8 mouse cellular contexts compared by ENCODE assay signal in the genomic region with DNA sequence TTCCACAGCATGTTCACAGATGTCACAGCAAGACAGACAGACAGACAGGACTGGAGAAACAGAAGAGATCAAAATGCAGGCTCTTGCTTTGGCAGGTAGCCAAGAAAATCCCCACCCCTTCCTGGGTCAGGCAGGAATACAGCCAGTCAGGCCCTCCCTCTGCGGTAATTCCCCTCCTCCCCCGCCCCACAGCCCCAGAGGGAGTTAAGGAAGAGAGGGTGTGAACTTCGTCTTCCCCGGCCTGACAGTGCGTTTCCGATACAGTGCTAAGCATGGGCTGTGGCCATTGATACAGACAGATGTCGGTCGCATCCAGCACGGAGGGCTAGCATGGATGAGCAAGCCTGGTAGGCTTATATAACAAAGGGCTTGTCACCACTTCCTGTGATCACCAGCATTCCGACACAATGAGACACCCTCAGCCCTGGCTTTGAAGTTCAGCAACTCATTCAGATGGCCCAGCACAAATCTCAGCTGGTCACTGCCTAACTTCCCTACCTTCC. TPM values are rescaled to one million over a fixed set of nuclear protein-coding genes. Genes with fewer than 3 reads are reported as not detected.
DNase-seq lines count a peak whose midpoint lies in the region; ATAC-seq and TF ChIP-seq lines count a peak whose summit lies in the region.

No protein-coding gene starts in this region.

- peak; percentile 56 for ATAC-seq in forebrain, embryonic 15.5 days (replicated peaks)
- ATAC-seq in hindbrain, postnatal 0 days: 0 out of 2 replicates have a peak, but pooled peaks have one; percentile 30
- peak; percentile 71 for ATAC-seq in liver, embryonic 13.5 days (ENCODE audit: low read depth)

- peak; percentile 55 for DNase-seq in CD4-positive, CD25-positive, alpha-beta regulatory T cell, adult 2 months (ENCODE audit: low read depth, low spot score)
- DNase-seq in ZHBTc4 (ENCODE audit: low read depth, low spot score): peak; percentile 95
- DNase-seq in hindbrain, postnatal 0 days (ENCODE audit: low spot score): peak; percentile 44
- no peak for DNase-seq in liver, embryonic 13.5 days
- peak; percentile 67 for DNase-seq in naive thymus-derived CD4-positive, alpha-beta T cell, adult 2 months (ENCODE audit: low read depth)
- DNase-seq in layer of hippocampus, adult 8-10 months (ENCODE audit: low spot score in 2 of 2): no peak
- DNase-seq in frontal cortex, adult 2 months (ENCODE audit: extremely low spot score in 1 of 2, low spot score in 1 of 2): no peak

- no peaks in the 10 kb centered on the region for H3K27me3 ChIP-seq in forebrain, embryonic 15.5 days
- H3K27me3 ChIP-seq in hindbrain, postnatal 0 days (ENCODE audit: insufficient read depth, low read length): no peaks in the 10 kb centered on the region
- no peaks in the 10 kb centered on the region for H3K27me3 ChIP-seq in liver, embryonic 13.5 days

- H3K4me3 ChIP-seq in forebrain, embryonic 15.5 days: no peak overlapping the region
- H3K4me3 ChIP-seq in hindbrain, postnatal 0 days (ENCODE audit: low read length): no peak overlapping the region
- H3K4me3 ChIP-seq in liver, embryonic 13.5 days (replicated peaks): peak overlapping the region; percentile 18; the same call in 1 of the 2 replicates

- no peaks in the 10 kb centered on the region for H3K9me3 ChIP-seq in forebrain, embryonic 15.5 days
- H3K9me3 ChIP-seq in hindbrain, postnatal 0 days (ENCODE audit: low read length): no peaks in the 10 kb centered on the region
- H3K9me3 ChIP-seq in liver, embryonic 13.5 days (replicated peaks): no peaks in the 10 kb centered on the region

- no peaks in the 10 kb centered on the region for H3K36me3 ChIP-seq in forebrain, embryonic 15.5 days
- H3K36me3 ChIP-seq in hindbrain, postnatal 0 days (ENCODE audit: insufficient read depth, low read length): no peaks in the 10 kb centered on the region
- H3K36me3 ChIP-seq in liver, embryonic 13.5 days: 0 out of 2 replicates have a peak, but pooled peaks cover 3% of the 10 kb centered on the region

- H3K27ac ChIP-seq in forebrain, embryonic 15.5 days (replicated peaks): peak overlapping the region; percentile 32
- H3K27ac ChIP-seq in hindbrain, postnatal 0 days: peak overlapping the region; percentile 58; the same call in 1 of the 2 replicates
- H3K27ac ChIP-seq in liver, embryonic 13.5 days: peak overlapping the region; percentile 72

- H3K4me1 ChIP-seq in forebrain, embryonic 15.5 days: peaks cover 72% of the 10 kb centered on the region
- peaks cover 21% of the 10 kb centered on the region for H3K4me1 ChIP-seq in hindbrain, postnatal 0 days (ENCODE audit: insufficient read depth, low read length)
- H3K4me1 ChIP-seq in liver, embryonic 13.5 days (replicated peaks): peaks cover 92% of the 10 kb centered on the region

- H3K4me2 ChIP-seq in forebrain, embryonic 15.5 days (replicated peaks): peak overlapping the region; percentile 26
- H3K4me2 ChIP-seq in hindbrain, postnatal 0 days (ENCODE audit: low read depth, low read length): peak overlapping the region; percentile 6; the same call in 1 of the 2 replicates
- peak overlapping the region; percentile 39 for H3K4me2 ChIP-seq in liver, embryonic 13.5 days

- TF ChIP-seq CTCF in hindbrain, postnatal 0 days (IDR thresholded peaks at IDR 0.05; ENCODE audit: low read depth): no peak

- peak overlapping the region; percentile 17; the same call in 1 of the 2 replicates for H3K9ac ChIP-seq in forebrain, embryonic 15.5 days (replicated peaks)
- no peak overlapping the region for H3K9ac ChIP-seq in hindbrain, postnatal 0 days (replicated peaks; ENCODE audit: low read length)
- H3K9ac ChIP-seq in liver, embryonic 13.5 days: peak overlapping the region; percentile 7; the same call in 1 of the 2 replicates

- WGBS in forebrain, embryonic 15.5 days: 2% methylated on average over 10 of the region's 10 CpGs
- WGBS in hindbrain, postnatal 0 days: 13% methylated on average over 10 of the region's 10 CpGs
- WGBS in liver, embryonic 13.5 days (ENCODE audit: insufficient replicate concordance): 3% methylated on average over 10 of the region's 10 CpGs

RNA-seq across cellular contexts. Expression of a gene that starts 18.4 kb away (rescaled TPM):
- polyA plus RNA-seq in forebrain, embryonic 15.5 days (2015; fragmentation: Nextera tagmentation; extraction: Ambion mirVana): 13.1 and 13.3 TPM in 2 replicates
- 29.0 and 33.6 TPM in 2 replicates for total RNA-seq in hindbrain, postnatal 0 days (2014; rRNA removed)
- polyA plus RNA-seq in hindbrain, postnatal 0 days (2015; fragmentation: Nextera tagmentation; extraction: Ambion mirVana): 5.5 and 6.1 TPM in 2 replicates
- polyA plus RNA-seq in liver, embryonic 13.5 days (2015; fragmentation: Nextera tagmentation; extraction: Ambion mirVana): 2.3 and 3.0 TPM in 2 replicates
- total RNA-seq in layer of hippocampus, adult 8-10 months (2022): 10 to 100 TPM; 13.1 to 18.1 (median 14.1) TPM
- 16.0 and 20.0 TPM in 2 replicates for polyA plus RNA-seq in frontal cortex, adult 2 months (2012; rRNA removed)

Comparison
In these comparisons a context has a peak if more than half of its experiments do, and no peak if none do; other contexts are left out.
1. DNase-seq: peak in CD4-positive, CD25-positive, alpha-beta regulatory T cell, adult 2 months (single experiment), ZHBTc4 (single experiment), hindbrain, postnatal 0 days (single experiment) and naive thymus-derived CD4-positive, alpha-beta T cell, adult 2 months (single experiment); none in liver, embryonic 13.5 days (single experiment), layer of hippocampus, adult 8-10 months (0 of 2) and frontal cortex, adult 2 months (0 of 2).
2. Peak in every context shown above with its lines, with median percentiles within 50 percentile points of each other: ATAC-seq, H3K27ac ChIP-seq and H3K4me2 ChIP-seq.